Mouse (Mus musculus) olfactory bulb, adult 2 months (tissue): ENCODE data around the gene Rps12. TPM values are rescaled to one million over a fixed set of nuclear protein-coding genes. Genes with fewer than 3 reads are reported as not detected.
"Not testable (repeated sequence)": the region's sequence is repeated elsewhere in the genome, so short reads cannot be mapped to it uniquely, and the experiment has no call there.

ENCODE experiments used
- H3K27ac ChIP-seq: fragments of 200-500 bp; 2 replicates; pipeline ENCODE4 v1.5.1; 2012; ENCODE audit warnings: low read depth, low read length; ENCODE audit not compliant: insufficient read depth
- H3K4me1 ChIP-seq: fragments of 200-500 bp; 2 replicates; pipeline ENCODE4 v1.6.1; 2012; ENCODE audit warnings: low read length; ENCODE audit not compliant: control insufficient read depth, insufficient read depth
- H3K4me3 ChIP-seq: fragments of 200-500 bp; 2 replicates; pipeline ENCODE4 v1.5.1; 2012; ENCODE audit warnings: mild to moderate bottlenecking, low read depth, low read length, moderate library complexity; ENCODE audit not compliant: insufficient read depth
- CTCF ChIP-seq: fragments of 200-500 bp; IDR thresholded peaks from 2 replicates; pipeline ENCODE4 v1.5.1; 2012; ENCODE audit warnings: low read depth, mild to moderate bottlenecking, low read length, moderate library complexity; ENCODE audit not compliant: insufficient read depth
- POLR2A ChIP-seq: fragments of 200-500 bp; IDR thresholded peaks from 2 replicates; pipeline ENCODE4 v1.6.1; 2012; ENCODE audit warnings: mild to moderate bottlenecking, low read depth, low read length, moderate library complexity; ENCODE audit not compliant: insufficient read depth
- WGBS: fragments of 180-500 bp; shearing (Covaris S2); methylation state at CpG from one replicate; pipeline ENCODE4 v1.1.7; 2018; 5-methylcytosine and 5-hydroxymethylcytosine counted together
- polyA plus RNA-seq: library from polyadenylated mRNA; stranded (reverse); fragments of >200 nt; gene quantifications from 2 replicates; pipeline ENCODE4 v1.2.4, GENCODE M21; 2012; ENCODE audit warnings: low replicate concordance; ENCODE audit not compliant: missing spikeins, insufficient read depth, insufficient read length

The Rps12 gene
- polyA plus RNA-seq, 1 experiment: not detected

DNA sequence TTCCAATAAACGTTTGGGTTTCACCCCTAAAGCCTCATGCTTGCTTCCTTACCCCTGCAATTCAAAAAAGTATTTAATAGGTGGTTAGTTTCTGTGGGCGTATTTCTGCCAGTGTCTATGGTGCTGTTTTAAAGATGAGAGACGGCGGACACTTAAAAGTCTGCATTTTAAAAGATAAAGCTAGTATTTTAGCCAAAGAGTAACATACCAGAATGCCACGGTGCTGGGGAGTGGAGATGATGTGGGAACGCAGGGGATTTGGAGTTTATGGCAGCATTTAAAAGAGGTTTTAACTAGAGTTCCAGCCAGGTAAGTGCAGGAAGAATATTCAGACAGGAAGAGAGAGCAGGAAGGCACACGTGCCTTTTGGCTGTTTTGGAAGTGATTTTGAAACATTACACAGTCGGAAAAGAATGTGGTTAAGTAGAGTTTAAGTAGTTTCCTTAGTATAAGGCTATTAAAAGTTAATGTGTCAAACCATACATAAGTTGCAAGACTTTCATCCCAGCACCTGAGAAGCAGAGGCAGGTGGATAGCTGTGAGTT is 1.1 kb upstream of the Rps12 start:
- 3% methylated on average over 8 of the region's 8 CpGs for WGBS
- H3K4me1 ChIP-seq: no peaks in the 10 kb centered on the region
- TF ChIP-seq POLR2A (no peak), CTCF (no peak)
- H3K27ac ChIP-seq: no peak overlapping the region
- H3K4me3 ChIP-seq: no peak overlapping the region

DNA sequence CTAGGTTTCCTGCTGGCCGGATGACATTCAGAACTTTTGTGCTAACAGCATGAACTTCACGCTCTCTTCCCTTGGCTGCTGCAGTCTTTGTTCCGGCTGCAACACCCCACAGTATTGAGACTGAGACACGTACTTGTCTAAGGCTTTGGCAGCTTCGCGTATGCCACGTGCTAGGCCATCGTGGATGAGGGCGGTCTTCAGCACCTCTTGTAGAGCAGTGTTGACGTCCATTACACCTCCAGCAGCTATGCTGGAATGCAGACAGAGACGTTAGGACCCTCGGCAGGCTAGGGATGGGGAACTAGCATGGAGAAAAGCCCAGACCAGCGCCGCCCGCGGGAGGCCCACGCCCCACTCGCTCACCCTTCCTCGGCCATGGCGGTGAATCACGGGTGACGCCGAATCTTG is 440 bp downstream of the Rps12 start:
- not testable (repeated sequence) for H3K4me1 ChIP-seq
- WGBS: under 1% methylated on average over 23 of the region's 23 CpGs
- peak overlapping the region; percentile 70 for H3K4me3 ChIP-seq
- peak overlapping the region; percentile 32; the same call in 1 of the 2 replicates for H3K27ac ChIP-seq

DNA sequence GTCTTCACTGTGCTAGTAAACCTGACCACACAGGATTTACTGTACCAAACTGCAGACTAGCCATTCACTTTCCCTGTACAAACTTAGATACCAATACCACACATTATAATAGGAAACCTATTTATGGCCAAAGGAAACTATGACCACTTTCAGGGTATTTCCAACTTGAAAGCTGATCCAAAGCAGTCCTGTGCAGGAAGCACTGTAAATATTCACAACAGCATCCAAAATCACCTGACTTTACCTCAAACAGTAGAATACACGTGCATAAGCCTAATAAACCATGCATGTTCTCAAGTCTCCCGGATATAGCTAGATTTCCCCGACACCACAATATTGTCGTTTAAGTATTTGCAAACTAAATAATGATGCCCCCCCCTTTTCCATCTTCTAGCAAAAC is 1.0 kb downstream of the Rps12 start:
- Histone ChIP-seq H3K4me1 (no peaks in the 10 kb centered on the region), H3K4me3 (peak overlapping the region; percentile 70; the same call in 1 of the 2 replicates), H3K27ac (no peak overlapping the region)
- WGBS: 1% methylated on average over 4 of the region's 4 CpGs
- TF ChIP-seq POLR2A (no peak), CTCF (no peak)

- 47% methylated on average over 7 of the region's 7 CpGs for WGBS
- not testable (repeated sequence) for H3K27ac ChIP-seq, H3K4me3 ChIP-seq, H3K4me1 ChIP-seq
Observed at GRCm38 (mm10) chr10:23785599-23785998, 1.5 kb downstream of the Rps12 start.

DNA sequence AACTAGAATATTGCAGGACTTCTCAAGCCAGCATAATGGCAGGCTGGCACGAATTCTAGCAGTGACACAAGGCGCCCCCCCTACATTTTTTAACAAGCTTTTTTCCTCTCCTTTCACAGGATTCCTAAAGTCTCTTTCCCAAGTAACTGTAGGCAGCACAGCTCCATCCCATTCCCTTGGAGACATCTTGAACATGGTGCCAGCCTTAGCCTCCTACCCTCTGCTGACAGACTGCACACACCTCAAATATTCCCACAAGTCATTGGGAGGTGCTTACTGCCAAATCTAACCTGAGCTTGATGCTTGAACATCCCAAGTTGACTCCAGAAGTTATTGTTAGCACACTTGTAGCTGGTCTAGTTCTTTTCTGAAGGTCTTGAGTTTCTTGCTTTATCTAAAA is 3.0 kb downstream of the Rps12 start:
- TF ChIP-seq POLR2A (no peak), CTCF (no peak)
- WGBS: 46% methylated on average over 2 of the region's 2 CpGs
- Histone ChIP-seq H3K4me3 (no peak overlapping the region), H3K4me1 (no peaks in the 10 kb centered on the region), H3K27ac (no peak overlapping the region)

DNA sequence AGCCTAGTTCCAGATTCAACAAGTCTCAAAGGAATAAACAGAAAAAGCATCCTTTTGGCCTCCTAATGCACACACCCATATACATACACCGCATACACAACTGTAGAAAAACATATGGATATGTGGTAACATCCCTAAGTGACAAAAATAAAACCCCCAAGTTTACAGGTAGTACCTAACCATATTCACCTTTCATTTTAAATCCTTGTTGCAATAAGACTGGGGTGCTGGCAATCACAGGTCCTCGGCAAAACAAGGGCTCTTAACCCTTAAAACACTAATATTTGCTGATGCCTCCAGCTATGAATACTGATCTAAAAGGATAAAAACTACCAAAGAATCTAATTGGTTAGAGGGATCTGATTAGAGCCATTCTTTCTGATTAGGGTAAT is 3.6 kb downstream of the Rps12 start:
- Histone ChIP-seq H3K27ac (no peak overlapping the region), H3K4me3 (no peak overlapping the region), H3K4me1 (no peaks in the 10 kb centered on the region)
- 26% methylated on average over 2 of the region's 2 CpGs for WGBS
- TF ChIP-seq CTCF (no peak), POLR2A (no peak)

DNA sequence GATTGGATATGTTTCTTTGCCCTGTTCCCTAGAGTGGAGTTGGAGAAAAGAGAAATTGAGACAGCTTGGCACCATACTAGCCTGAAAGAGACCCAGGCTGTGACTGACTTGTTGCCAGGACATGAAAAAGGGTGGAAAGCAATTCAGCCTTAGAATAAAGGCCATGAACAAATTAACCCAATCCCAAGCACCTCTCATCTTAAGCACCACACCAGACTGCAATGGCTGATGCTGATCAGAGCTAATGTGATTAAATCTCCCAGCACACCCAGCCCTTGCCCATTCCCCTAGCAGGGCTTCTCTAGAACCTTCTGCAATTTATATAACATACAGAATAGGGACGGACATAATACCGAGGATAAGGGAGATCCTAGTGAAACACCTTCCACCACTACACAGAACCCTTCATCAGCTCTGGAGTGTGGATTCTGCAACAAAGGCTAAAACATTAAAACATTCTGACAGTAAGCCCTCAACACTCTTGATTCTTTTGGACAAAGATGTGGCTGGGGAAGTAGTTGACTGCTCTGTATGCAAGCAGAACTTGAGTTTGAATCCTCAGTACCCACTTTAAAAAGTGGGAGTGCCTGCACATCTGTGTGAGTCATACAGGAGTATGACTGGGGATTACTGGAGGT is 4.1 kb downstream of the Rps12 start:
- WGBS: 32% methylated on average over 2 of the region's 2 CpGs
- no peak overlapping the region for H3K27ac ChIP-seq
- no peaks in the 10 kb centered on the region for H3K4me1 ChIP-seq
- no peak overlapping the region for H3K4me3 ChIP-seq
- TF ChIP-seq CTCF (no peak), POLR2A (no peak)

- WGBS: 78% methylated on average over 11 of the region's 11 CpGs
- TF ChIP-seq CTCF (no peak), POLR2A (no peak)
- H3K4me3 ChIP-seq: no peak overlapping the region
- H3K4me1 ChIP-seq: no peaks in the 10 kb centered on the region
- H3K27ac ChIP-seq: no peak overlapping the region
Observed at GRCm38 (mm10) chr10:23781760-23782735, 5.0 kb downstream of the Rps12 start.

DNA sequence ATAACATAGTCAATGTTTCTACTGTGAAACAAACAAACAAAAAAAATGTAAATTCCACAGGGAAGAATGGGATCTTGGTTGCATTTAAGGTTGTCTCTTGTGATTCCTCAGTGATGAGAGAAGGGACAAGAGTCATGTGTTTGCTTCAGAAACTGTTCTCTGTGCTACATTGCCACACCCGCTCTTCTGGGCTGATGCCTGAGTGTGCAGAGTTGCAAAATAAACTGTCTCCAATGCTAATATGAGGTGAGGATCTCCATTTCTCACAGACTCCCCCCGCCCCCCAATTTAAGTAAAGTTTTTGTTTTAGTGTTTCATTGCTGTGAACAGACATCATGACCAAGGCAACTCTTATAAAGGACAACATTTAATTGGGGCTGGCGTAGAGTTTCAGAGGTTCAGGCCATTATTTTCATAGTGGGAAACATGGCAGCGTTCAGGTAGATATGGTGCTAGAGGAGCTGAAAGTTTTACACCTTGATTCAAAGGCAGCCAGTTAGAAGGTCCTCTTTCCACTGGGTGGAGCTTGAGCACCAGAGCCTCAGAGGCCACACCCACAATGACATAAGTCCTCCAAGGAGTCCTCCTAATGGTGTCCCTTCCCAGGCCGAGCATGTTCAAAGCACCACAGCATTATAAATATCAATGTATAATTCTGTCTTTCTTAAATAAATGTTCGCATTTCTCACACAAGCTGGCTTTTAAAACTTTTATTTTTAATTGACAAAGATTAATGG is 6.4 kb downstream of the Rps12 start:
- Histone ChIP-seq H3K4me3 (no peak overlapping the region), H3K4me1 (no peaks in the 10 kb centered on the region), H3K27ac (no peak overlapping the region)
- no peak for TF ChIP-seq CTCF
- no peak for TF ChIP-seq POLR2A
- WGBS: 88% methylated on average over 6 of the region's 6 CpGs
